Mouse (Mus musculus) megakaryocyte progenitor cell, adult 5-6 weeks (primary cell): ENCODE measurements around the gene Zfp541. TPM values are rescaled to one million over a fixed set of nuclear protein-coding genes. Genes with fewer than 3 reads are reported as not detected.

ENCODE experiments used
- ATAC-seq: replicated peaks from 2 replicates; pipeline ENCODE4 v1.8.0; 2016; ENCODE audit warnings: mild to moderate bottlenecking, moderate TSS enrichment, inconsistent platforms; ENCODE audit not compliant: poor library complexity
- total RNA-seq, 2 experiments: library from RNA; stranded (forward) in 1 of 2; stranded (reverse) in 1 of 2; fragments of 157-497, 149-512 nt in 1 of 2; fragments of 200-1000 nt in 1 of 2; gene quantifications; 2 replicates each; pipeline versions ENCODE4 v1.2.3 to v1.2.4; 2015 to 2017

The Zfp541 gene
- total RNA-seq, 2 experiments from 2014 or later = 0.04 to 0.15 TPM

DNA sequence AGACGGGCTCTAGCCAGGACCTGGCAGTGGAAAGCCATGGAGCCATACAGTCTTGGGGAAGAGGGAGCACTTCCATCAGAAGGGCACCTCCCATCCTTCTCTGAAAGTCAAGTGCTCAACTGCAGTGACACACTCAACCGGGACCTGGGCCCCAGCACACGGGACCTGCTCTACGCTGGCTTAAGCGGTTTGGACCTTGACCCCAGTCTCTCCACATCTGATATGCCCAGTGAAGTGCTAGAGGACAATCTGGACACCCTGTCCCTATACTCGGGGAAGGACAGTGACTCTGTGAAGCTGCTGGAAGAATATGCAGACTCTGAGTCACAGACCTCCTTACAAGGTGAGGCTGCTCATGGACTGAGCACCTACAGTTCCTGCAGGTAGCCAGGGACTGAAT, 10.3 kb downstream of the Zfp541 start:
- ATAC-seq = no peak

- no peak for ATAC-seq
Observed at GRCm38 (mm10) chr7:16079947-16080346, 18.3 kb downstream of the Zfp541 start.

- no peak for ATAC-seq
Observed at GRCm38 (mm10) chr7:16080581-16080980, 19.0 kb downstream of the Zfp541 start.

GRCm38 (mm10) chr7:16083361-16083760, 21.7 kb downstream of the Zfp541 start:
- no peak for ATAC-seq

DNA sequence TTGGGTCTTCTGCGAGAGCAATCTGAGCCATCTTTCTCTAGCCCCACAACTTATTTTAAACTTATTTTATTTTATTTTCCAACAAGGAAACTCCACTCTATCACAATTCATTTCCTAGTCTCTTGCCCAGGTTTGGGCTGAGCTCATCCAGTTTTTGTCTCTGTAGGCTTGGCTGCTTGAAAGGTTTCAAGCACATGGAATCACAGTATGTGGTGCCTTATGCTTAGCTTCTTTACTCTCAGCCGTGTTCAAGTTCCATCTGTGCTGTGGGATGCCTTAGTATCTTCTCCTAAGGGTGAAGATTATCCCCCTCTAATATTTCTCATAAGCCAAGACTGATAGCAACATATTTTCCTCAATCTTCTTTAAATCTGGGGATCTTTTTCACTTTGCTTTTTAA, 26.0 kb downstream of the Zfp541 start:
- no peak for ATAC-seq

DNA sequence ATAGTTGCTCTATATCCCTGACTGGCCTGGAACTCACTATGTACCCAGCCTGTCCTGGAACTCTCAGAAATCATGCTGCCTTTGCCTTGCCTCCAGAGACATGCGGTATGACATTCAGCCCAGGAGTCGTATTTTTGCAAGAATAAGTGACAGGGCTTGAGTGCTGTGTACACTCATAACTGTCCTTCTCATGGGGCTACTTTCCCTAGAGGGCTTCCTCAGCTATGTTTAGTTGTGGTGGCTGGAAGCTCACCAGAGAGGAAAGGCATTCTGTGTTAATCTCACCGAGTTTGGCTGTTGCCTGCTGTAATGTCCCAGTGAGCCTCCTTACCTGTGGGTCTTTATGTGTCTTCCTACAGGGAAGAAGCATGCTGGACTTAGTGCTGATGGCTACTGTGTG, 33.0 kb downstream of the Zfp541 start:
- no peak for ATAC-seq

GRCm38 (mm10) chr7:16098021-16099017, 36.7 kb downstream of the Zfp541 start, which contains the start of gene Napa:
Gene Napa, plus strand, starts transcription at chr7:16098458.
- ATAC-seq = peak; percentile 86

DNA sequence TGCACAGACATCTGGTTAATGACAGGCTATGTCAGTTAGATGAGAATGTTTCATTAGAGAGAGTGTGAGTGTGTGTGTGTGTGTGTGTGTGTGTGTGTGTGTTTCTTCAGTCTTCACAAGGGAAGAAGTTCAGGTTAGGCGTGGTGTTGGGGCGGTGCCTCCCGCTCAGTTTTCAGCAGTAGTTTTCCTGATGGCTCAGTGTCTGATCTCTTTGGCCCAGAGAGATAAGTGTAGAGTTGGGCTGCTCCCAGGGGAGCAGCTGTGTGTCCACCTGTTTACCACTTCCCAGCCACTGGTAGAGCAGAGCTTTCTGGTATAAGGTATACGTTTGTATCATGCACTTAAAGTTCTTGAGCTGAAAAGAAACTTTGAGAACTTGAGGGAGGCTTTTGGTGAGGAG, 38.3 kb downstream of the Zfp541 start:
- ATAC-seq = no peak

- no peak for ATAC-seq
Observed at GRCm38 (mm10) chr7:16101081-16101480, 39.5 kb downstream of the Zfp541 start.

- no peak for ATAC-seq
Observed at GRCm38 (mm10) chr7:16101726-16102475, 40.3 kb downstream of the Zfp541 start.

DNA sequence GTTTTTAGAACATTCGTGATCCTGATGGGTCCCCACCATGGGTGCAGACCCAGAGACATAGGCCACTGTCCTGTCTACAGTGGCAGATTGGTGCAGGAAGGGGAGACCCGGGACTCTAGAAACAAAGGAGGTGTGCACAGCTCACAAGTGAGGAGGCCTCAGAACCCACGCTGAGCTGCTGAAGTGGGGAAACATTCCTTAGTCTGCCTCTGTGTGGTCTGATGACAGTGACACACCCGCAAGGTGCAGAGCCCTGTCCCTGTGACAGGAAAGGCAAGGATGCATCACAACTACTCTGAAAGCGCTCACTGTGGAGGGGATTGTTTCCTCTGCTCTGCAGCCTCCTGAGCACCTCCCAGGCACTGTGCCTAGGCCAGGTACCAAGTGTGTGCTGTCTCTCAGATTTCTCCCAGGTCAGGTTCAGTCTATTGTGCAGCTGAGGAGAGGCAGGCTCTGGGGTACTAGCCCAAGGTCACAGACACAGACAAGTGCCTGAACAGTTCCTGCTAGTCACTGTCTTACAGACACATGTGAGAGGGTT, 41.1 kb downstream of the Zfp541 start:
- no peak for ATAC-seq

- no peak for ATAC-seq
Observed at GRCm38 (mm10) chr7:16103760-16104159, 42.1 kb downstream of the Zfp541 start.

GRCm38 (mm10) chr7:16104611-16105388, 43.2 kb downstream of the Zfp541 start:
- no peak for ATAC-seq

GRCm38 (mm10) chr7:16108886-16109542, 47.4 kb downstream of the Zfp541 start:
- ATAC-seq = no peak

DNA sequence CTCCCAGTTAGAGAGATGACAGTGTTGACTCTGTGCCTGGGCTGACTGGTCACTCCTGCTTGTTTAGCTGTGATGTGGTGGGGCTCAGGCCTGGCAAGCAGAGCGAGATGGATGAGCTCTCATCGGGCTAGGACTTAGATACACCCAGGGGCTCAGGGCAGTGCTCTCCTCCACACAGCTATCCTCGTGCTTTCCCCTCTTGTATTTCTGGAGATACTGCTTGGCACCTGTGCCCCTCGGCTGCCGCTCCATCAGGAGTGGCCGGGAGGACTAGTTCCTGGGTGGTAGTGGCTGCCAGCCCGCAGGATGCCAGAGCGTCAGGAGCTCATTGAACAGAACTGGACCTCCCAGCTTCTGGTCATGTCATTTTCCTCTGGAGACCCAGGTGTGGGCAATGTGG, 48.5 kb downstream of the Zfp541 start:
- ATAC-seq = no peak

DNA sequence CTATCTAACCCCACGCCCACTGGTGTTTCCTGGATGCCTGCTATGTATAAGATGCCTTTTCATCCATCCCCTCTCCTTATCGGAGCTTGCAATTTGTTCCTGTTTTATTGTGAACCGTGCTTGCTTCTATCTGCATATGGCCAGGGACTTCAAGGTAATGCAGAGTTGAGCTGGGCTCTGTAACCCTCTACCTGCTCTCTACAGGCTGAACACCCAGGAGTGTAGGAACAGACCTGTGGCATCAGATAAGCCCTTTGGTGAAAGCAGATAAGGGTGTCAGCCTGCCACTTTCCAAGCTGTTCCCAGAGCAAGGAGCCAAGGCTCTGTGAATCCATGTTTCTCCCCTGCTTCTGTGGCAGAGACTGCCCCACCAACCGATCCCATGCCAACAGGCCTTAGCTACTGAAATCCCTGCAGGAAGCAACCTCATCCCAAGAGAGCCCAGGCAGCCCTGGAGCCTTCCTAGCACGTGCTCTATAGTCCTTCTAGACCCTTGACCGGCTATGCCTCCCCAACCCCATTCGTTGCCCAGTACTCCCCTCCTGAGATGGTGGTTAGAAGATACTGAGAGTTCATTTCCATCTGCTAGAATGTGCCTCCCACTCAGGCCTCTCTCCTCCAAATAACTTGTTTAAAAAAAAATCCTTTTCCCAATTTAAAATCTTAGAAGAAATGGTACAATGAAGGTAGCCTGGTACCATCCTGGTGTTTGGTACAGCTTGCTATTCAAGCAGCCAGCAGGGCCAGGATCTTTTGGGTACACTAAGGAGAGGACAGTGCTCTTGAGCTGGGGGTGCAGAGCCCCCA, 49.9 kb downstream of the Zfp541 start:
- no peak for ATAC-seq

DNA sequence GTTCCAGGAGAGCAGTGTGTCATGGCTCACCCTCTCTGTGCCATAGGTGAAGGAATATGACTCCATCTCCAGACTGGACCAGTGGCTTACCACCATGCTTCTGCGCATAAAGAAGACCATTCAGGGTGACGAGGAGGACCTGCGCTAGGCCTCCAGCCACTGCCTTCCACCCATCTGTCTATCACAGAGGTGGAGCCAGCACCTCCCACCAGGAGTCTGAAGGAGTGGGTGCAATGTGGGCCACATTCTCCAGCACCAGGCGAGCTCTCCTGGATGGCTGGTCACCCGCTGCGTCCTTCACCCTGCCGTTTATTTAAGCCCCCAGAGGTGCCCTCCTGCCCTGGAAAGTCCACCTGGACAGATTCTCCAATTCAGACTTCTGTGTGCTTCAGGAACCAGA, 54.8 kb downstream of the Zfp541 start:
- no peak for ATAC-seq

DNA sequence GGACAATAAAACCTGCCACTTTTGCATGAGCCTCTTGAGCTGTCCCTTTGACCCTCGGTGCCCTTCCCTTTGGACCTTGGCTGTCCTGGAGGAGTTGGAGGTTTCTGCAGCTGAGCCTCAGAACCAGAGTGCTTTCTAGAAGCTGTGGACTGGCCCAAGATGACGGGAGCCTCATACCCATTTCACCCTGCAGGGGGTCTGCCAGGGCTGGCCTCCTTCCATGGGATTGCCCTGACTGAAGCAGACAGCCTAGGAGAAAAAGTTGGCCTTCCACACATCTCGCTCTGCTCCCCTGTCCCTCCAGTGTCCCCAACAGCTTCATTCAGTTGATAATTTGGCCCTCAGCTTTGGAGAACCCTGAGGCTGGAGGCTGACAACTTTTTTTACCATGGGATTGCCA, 55.5 kb downstream of the Zfp541 start:
- no peak for ATAC-seq

- ATAC-seq = peak; percentile 95
Observed at GRCm38 (mm10) chr7:16119569-16120261, 58.1 kb downstream of the Zfp541 start, which contains the start of gene Kptn. Gene Kptn, plus strand, starts transcription at chr7:16119895.
